Mouse (Mus musculus) C2C12 (cell line): Measurements from ENCODE around the gene Tbl1xr1. TPM values are rescaled to one million over a fixed set of nuclear protein-coding genes. Genes with fewer than 3 reads are reported as not detected.

Experiments used
- H3K27me3 ChIP-seq: one replicate; pipeline ENCODE4 v1.6.1; 2011; ENCODE audit not compliant: control insufficient read depth, insufficient read depth, insufficient read length
- H3K36me3 ChIP-seq: one replicate; pipeline ENCODE4 v1.6.1; 2011; ENCODE audit not compliant: control insufficient read depth, insufficient read depth
- H3K4me3 ChIP-seq: one replicate; pipeline ENCODE4 v1.5.1; 2011; ENCODE audit warnings: mild to moderate bottlenecking, control low read depth; ENCODE audit not compliant: poor library complexity, insufficient read depth, severe bottlenecking
- H3K79me2 ChIP-seq: one replicate; pipeline ENCODE4 v1.6.1; 2011; ENCODE audit not compliant: control insufficient read depth, insufficient read depth
- H3K79me3 ChIP-seq: one replicate; pipeline ENCODE4 v1.6.1; 2011; ENCODE audit warnings: low read depth, control low read depth
- H3ac ChIP-seq: one replicate; pipeline ENCODE3; 2011; ENCODE audit warnings: low read depth; ENCODE audit not compliant: control insufficient read depth, insufficient read length
- CEBPB ChIP-seq: IDR thresholded peaks from one replicate; pipeline ENCODE4 v1.6.1; 2011; ENCODE audit warnings: low read depth, mild to moderate bottlenecking, control low read depth, moderate library complexity
- CTCF ChIP-seq: IDR thresholded peaks from one replicate; pipeline ENCODE4 v1.5.1; 2011; ENCODE audit not compliant: control insufficient read depth, insufficient read depth, insufficient read length
- FOSL1 ChIP-seq: IDR thresholded peaks from one replicate; pipeline ENCODE4 v1.8.0; 2011; ENCODE audit warnings: mild to moderate bottlenecking, low read length; ENCODE audit not compliant: poor library complexity, insufficient read depth, severe bottlenecking
- MAX ChIP-seq: IDR thresholded peaks from one replicate; pipeline ENCODE4 v1.6.1; 2011; ENCODE audit warnings: mild to moderate bottlenecking, control low read depth
- MYOD1 ChIP-seq: IDR thresholded peaks from one replicate; pipeline ENCODE4 v1.6.1; 2011; ENCODE audit warnings: low read depth; ENCODE audit not compliant: control insufficient read depth, insufficient read length
- MYOG ChIP-seq: IDR thresholded peaks from one replicate; pipeline ENCODE4 v1.6.1; 2011; ENCODE audit not compliant: control insufficient read depth, insufficient read length; ENCODE audit errors: extremely low read depth
- USF1 ChIP-seq: IDR thresholded peaks from one replicate; pipeline ENCODE4 v1.6.1; 2011; ENCODE audit warnings: low read depth, mild to moderate bottlenecking, control low read depth, moderate library complexity
- polyA plus RNA-seq: library from polyadenylated mRNA; unstranded; fragments of >200 nt; fragmentation: generic; extraction: Trizol; gene quantifications from one replicate; pipeline ENCODE4 v1.2.1, GENCODE M21; 2012; ENCODE audit warnings: missing spikeins

Gene Tbl1xr1
- polyA plus RNA-seq, 1 experiment: 6.1 TPM

DNA sequence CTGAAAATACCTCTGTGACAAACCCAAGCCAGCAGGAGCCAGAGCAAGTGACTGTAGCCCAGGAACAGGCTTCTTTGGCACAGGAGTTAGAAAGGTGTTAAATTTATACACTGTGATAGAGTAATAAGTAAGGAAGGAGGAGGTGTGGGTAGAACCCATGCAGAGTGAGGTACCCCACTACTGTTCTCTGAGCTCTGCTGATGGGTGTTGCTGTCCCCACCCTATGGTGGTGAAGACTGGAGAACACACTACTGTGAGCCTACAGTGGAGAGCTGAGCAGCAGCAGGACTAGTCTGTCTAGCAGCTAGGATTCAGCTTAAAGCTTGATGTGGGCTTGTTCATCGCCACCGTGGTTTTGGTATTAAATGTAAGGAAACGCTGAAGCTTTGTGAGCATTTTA lies 86.5 kb downstream of the Tbl1xr1 start:
- H3K79me2 ChIP-seq: peaks cover 68% of the 10 kb centered on the region
- H3K4me3 ChIP-seq: no peak overlapping the region
- H3K27me3 ChIP-seq: no peaks in the 10 kb centered on the region
- no peak overlapping the region for H3ac ChIP-seq
- H3K36me3 ChIP-seq: no peaks in the 10 kb centered on the region
- TF ChIP-seq CEBPB (no peak), CTCF (no peak), FOSL1 (no peak), MYOG (no peak), MYOD1 (no peak), USF1 (no peak), MAX (no peak)
- H3K79me3 ChIP-seq: peaks cover 39% of the 10 kb centered on the region

DNA sequence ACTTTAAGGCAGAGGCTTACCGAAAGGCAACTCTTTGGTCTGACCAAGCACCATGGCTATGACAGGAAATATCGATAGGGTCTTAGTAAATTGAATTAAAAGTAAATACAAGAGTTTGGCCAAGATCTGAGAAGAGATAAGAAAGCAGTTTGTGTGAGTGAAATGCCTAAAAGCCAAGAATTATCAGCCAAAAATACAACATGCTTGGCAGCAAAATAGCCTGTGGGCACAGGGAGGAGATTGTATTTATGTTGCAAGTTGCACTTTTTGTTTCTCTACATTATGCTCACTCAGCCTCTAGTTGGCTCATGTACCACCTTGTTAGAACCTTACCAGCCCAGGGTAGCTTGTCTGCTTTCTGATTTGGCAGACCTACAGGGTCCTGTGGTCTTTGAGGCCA lies 91.4 kb downstream of the Tbl1xr1 start:
- H3K36me3 ChIP-seq: no peaks in the 10 kb centered on the region
- peaks cover 23% of the 10 kb centered on the region for H3K79me3 ChIP-seq
- TF ChIP-seq CTCF: no peak
- no peak for TF ChIP-seq MYOG
- TF ChIP-seq CEBPB: no peak
- no peak for TF ChIP-seq MAX
- no peak for TF ChIP-seq MYOD1
- no peaks in the 10 kb centered on the region for H3K27me3 ChIP-seq
- peaks cover 60% of the 10 kb centered on the region for H3K79me2 ChIP-seq
- no peak overlapping the region for H3ac ChIP-seq
- no peak overlapping the region for H3K4me3 ChIP-seq

DNA sequence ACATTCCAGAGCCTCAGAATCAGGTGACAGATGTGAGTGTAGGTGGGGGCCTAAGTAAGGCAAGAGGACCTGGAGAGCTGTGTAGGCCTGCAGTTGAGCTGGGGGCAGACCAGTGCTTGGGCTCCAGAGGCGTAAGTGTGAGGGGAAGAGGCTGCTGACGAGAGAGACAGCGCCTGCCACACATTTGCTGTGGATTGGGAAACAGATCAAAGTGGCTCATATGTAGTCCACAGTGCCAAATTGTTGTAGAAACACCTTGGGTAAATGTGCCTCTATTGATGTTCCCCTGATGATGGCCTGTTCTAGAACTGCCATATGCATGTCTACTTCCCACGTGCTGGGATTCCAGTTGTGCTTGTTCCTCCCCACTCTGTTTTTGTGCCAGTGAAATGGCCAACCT lies 92.0 kb downstream of the Tbl1xr1 start:
- Histone ChIP-seq H3K4me3 (no peak overlapping the region), H3K27me3 (no peaks in the 10 kb centered on the region), H3K79me2 (peaks cover 60% of the 10 kb centered on the region), H3K36me3 (no peaks in the 10 kb centered on the region), H3ac (no peak overlapping the region), H3K79me3 (peaks cover 23% of the 10 kb centered on the region)
- TF ChIP-seq FOSL1: no peak
- TF ChIP-seq CTCF: no peak
- TF ChIP-seq MAX: no peak
- TF ChIP-seq CEBPB: no peak
- no peak for TF ChIP-seq MYOD1
- no peak for TF ChIP-seq USF1
- TF ChIP-seq MYOG: no peak

DNA sequence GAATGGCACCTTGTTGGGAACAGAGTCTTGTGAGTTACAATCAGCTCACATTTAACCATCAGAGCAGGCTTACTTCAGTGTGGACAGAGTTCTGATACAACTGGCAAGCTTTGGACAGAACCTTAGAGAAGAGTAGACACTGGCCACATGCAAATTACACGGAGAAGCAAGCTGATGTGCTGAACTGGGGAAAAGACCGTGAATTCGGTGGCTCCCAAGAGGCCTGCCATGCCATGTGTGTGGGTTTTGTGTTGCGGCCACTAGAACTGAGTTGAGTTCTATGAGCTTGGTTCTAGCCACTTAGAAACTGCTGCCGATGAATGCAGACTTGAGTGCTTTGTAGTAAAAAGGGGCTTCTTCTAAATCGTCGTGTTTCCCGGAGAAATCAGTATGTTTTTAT lies 95.1 kb downstream of the Tbl1xr1 start:
- no peaks in the 10 kb centered on the region for H3K36me3 ChIP-seq
- peaks cover 56% of the 10 kb centered on the region for H3K79me2 ChIP-seq
- H3K4me3 ChIP-seq: no peak overlapping the region
- H3ac ChIP-seq: no peak overlapping the region
- H3K79me3 ChIP-seq: peaks cover 15% of the 10 kb centered on the region
- H3K27me3 ChIP-seq: no peaks in the 10 kb centered on the region
- TF ChIP-seq MYOG (no peak), CTCF (no peak), FOSL1 (no peak), USF1 (no peak), MAX (no peak)

DNA sequence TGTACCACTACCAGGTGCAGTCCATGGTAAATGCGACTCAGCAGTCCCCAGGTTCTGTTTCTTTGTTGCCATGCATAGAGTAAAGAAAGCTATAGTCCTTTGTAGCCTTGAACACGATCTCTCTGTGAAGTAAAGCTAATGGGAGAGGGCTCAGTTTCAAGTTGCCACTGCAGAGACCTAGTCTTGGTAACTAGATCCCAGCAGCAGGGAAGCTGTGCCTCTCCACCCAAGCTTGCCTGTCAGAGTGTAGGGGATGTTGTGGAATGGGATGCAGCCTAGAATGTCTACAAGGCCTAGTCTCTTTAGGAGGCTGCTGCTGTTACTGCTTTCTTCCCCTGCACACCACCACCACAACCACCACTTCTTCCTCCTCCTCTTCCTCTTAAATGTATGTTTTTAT lies 96.0 kb downstream of the Tbl1xr1 start:
- H3K4me3 ChIP-seq: no peak overlapping the region
- no peaks in the 10 kb centered on the region for H3K27me3 ChIP-seq
- no peaks in the 10 kb centered on the region for H3K36me3 ChIP-seq
- H3K79me2 ChIP-seq: peaks cover 53% of the 10 kb centered on the region
- peaks cover 16% of the 10 kb centered on the region for H3K79me3 ChIP-seq
- TF ChIP-seq MAX (no peak), CTCF (no peak), USF1 (no peak), CEBPB (no peak), MYOD1 (no peak), FOSL1 (no peak), MYOG (no peak)
- H3ac ChIP-seq: no peak overlapping the region

DNA sequence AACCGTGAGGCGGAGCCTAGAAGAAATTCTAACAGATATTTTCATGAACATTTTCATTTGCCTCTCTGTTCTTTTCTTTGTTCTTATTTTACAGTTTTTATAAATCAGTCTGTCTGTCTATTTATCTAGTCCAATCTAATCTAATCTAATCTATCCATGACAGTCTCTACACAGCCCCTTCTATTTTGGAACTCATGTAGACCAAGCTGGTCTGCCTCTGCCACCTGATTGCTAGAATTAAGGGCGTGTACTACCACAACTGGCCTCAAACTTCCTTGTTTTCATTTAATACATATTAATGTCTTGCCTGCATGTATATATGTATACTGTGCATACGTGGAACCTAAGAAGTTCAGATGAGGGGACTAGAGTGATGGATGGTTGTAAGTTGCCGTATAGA lies 96.7 kb downstream of the Tbl1xr1 start:
- no peak for TF ChIP-seq MAX
- no peak for TF ChIP-seq USF1
- no peak for TF ChIP-seq CEBPB
- no peak for TF ChIP-seq MYOD1
- TF ChIP-seq FOSL1: no peak
- Histone ChIP-seq H3K79me3 (peaks cover 15% of the 10 kb centered on the region), H3K27me3 (no peaks in the 10 kb centered on the region), H3K79me2 (peaks cover 53% of the 10 kb centered on the region), H3K4me3 (no peak overlapping the region), H3K36me3 (no peaks in the 10 kb centered on the region), H3ac (no peak overlapping the region)
